Mouse (Mus musculus): ENCODE measurements around the gene Wwp2. TPM values are rescaled to one million over a fixed set of nuclear protein-coding genes. Genes with fewer than 3 reads are reported as not detected.
A peak's percentile ranks its signal among the peaks of the same experiment; 100 is the strongest.

The Wwp2 gene
- polyA plus RNA-seq, 1 experiment, result 59.8 TPM

DNA sequence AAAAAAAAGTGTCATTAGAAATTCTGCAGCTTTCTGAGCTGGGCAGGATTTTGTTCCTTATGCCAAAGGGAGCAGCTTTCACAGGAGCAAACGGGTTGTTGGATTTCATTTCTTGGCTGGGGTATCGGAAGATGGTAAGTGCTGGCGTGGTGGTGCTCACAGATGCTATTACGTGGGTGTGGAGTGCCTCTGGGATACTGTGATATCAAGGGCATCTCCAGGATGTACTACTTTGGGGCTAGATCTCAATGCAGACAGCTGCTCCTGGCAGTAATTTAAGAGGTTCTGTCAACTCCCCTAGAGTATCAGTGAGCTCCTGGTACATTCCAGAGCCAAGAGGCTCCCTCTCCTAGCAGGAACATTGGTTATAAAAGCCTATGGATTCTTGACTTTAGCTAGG is 110.0 kb downstream of the Wwp2 start:
- H3K36me3 ChIP-seq (ENCODE audit: control insufficient read depth, insufficient read depth), result peaks cover 31% of the 10 kb centered on the region
- peak overlapping the region; percentile 52 for H3ac ChIP-seq (ENCODE audit: control insufficient read depth, insufficient read length)
- H3K4me3 ChIP-seq, result peak overlapping the region; percentile 58
- TF ChIP-seq SRF (IDR thresholded peaks at IDR 0.05; ENCODE audit: control insufficient read depth, insufficient read length, low read depth) (no peak), MYOD1 (IDR thresholded peaks at IDR 0.05; ENCODE audit: control insufficient read depth in 1 of 3, insufficient read length in 2 of 3, low read depth in 2 of 3) (peak in 2 of 3 experiments; percentile 70 to 77), TCF12 (IDR thresholded peaks at IDR 0.05; ENCODE audit: insufficient read depth, poor library complexity, severe bottlenecking) (peak; percentile 6), MAX (IDR thresholded peaks at IDR 0.05; ENCODE audit: low read depth) (no peak)
- H3K27me3 ChIP-seq (ENCODE audit: control insufficient read depth, insufficient read depth, insufficient read length), result no peaks in the 10 kb centered on the region
- H3K4me2 ChIP-seq (ENCODE audit: low read depth), result peak overlapping the region; percentile 70
- peaks cover 38% of the 10 kb centered on the region for H3K79me2 ChIP-seq (ENCODE audit: control insufficient read depth, insufficient read depth)

DNA sequence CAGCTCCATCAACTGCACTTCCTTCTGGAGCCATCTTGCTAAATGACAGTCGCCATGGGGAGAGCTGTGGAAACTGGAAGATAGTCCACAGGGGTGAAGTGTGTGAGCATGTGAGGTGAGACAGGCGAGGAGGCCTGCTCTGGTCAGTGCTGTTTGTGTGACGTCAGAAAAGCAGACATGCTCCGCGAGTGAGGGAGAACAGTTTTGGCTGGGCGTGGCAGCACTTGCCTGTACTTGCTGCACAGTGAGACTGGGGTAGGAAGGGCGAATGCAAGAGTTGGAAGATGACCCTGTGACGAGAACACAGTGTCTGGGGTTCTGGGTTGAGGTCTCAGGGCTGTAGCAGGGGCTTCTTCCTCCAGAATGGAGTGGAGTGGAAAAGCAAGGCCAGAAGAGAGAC is 110.7 kb downstream of the Wwp2 start:
- Histone ChIP-seq H3ac (ENCODE audit: control insufficient read depth, insufficient read length) (peak overlapping the region; percentile 52), H3K4me3 (peak overlapping the region; percentile 58), H3K4me2 (ENCODE audit: low read depth) (peak overlapping the region; percentile 70), H3K27me3 (ENCODE audit: control insufficient read depth, insufficient read depth, insufficient read length) (no peaks in the 10 kb centered on the region), H3K36me3 (ENCODE audit: control insufficient read depth, insufficient read depth) (peaks cover 34% of the 10 kb centered on the region), H3K79me2 (ENCODE audit: control insufficient read depth, insufficient read depth) (peaks cover 43% of the 10 kb centered on the region)
- TF ChIP-seq POLR2A (IDR thresholded peaks at IDR 0.05; ENCODE audit: insufficient read length, low read depth) (no peak), POLR2AphosphoS2 (IDR thresholded peaks at IDR 0.05; ENCODE audit: insufficient read length, low read depth) (no peak)

DNA sequence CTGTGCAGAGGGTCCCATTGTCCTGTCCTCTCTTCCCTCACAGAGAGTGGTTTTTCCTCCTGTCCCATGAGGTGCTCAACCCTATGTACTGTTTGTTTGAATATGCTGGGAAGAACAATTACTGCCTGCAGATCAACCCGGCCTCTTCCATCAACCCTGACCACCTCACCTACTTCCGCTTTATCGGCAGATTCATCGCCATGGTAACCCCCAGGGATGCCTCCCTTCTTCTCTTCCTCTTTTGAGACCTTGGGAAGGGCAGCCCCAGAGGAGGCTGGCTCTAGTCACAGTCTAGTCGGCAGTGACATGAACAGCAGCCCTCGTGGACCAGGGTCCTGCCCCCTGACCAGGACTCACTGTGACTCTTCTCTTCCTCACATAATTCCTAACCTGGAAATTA is 116.1 kb downstream of the Wwp2 start:
- Histone ChIP-seq H3K36me3 (ENCODE audit: control insufficient read depth, insufficient read depth) (peaks cover 45% of the 10 kb centered on the region), H3K4me2 (ENCODE audit: low read depth) (no peak overlapping the region), H3K79me2 (ENCODE audit: control insufficient read depth, insufficient read depth) (peaks cover 24% of the 10 kb centered on the region), H3ac (ENCODE audit: control insufficient read depth, insufficient read length) (no peak overlapping the region), H3K4me3 (no peak overlapping the region), H3K27me3 (ENCODE audit: control insufficient read depth, insufficient read depth, insufficient read length) (no peaks in the 10 kb centered on the region)
- TF ChIP-seq POLR2A (IDR thresholded peaks at IDR 0.05; ENCODE audit: insufficient read length, low read depth) (no peak), REST (IDR thresholded peaks at IDR 0.05; ENCODE audit: insufficient read depth, insufficient read length) (no peak), TCF3 (IDR thresholded peaks at IDR 0.05; ENCODE audit: insufficient read length, low read depth) (no peak), MAX (IDR thresholded peaks at IDR 0.05; ENCODE audit: low read depth) (no peak), CEBPB (IDR thresholded peaks at IDR 0.05; ENCODE audit: insufficient read depth, poor library complexity, severe bottlenecking) (no peak), USF1 (IDR thresholded peaks at IDR 0.05; ENCODE audit: low read depth) (no peak), MYOD1 (IDR thresholded peaks at IDR 0.05; ENCODE audit: control insufficient read depth in 1 of 3, insufficient read length in 2 of 3, low read depth in 2 of 3) (no peak), TCF12 (IDR thresholded peaks at IDR 0.05; ENCODE audit: insufficient read depth, poor library complexity, severe bottlenecking) (no peak), POLR2AphosphoS2 (IDR thresholded peaks at IDR 0.05; ENCODE audit: insufficient read length, low read depth) (no peak), SRF (IDR thresholded peaks at IDR 0.05; ENCODE audit: control insufficient read depth, insufficient read length, low read depth) (no peak)

DNA sequence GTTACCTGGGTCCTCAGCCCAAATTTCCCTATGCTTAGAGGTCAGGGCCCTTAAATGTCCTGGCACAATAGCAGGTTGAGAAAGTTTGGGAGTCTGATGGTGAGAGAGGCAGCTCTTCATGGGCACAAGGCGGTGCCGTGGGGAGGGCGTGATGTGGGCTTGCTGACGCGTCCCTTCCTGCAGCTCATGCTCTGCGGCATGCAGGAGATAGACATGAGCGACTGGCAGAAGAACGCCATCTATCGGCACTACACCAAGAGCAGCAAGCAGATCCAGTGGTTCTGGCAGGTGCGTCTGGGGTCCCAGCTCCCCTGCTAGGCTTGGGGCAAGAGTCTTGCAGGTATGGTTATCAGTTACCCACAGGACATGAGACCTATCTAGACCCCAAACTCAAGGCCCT is 119.1 kb downstream of the Wwp2 start:
- Histone ChIP-seq H3K36me3 (ENCODE audit: control insufficient read depth, insufficient read depth) (peaks cover 23% of the 10 kb centered on the region), H3K79me2 (ENCODE audit: control insufficient read depth, insufficient read depth) (peaks cover 5% of the 10 kb centered on the region), H3K4me3 (no peak overlapping the region), H3ac (ENCODE audit: control insufficient read depth, insufficient read length) (no peak overlapping the region), H3K27me3 (ENCODE audit: control insufficient read depth, insufficient read depth, insufficient read length) (no peaks in the 10 kb centered on the region), H3K4me2 (ENCODE audit: low read depth) (no peak overlapping the region)
- no peak for TF ChIP-seq MYOD1 (IDR thresholded peaks at IDR 0.05; ENCODE audit: control insufficient read depth in 1 of 3, insufficient read length in 2 of 3, low read depth in 2 of 3)
- TF ChIP-seq POLR2AphosphoS2 (IDR thresholded peaks at IDR 0.05; ENCODE audit: insufficient read length, low read depth), result peak; percentile 44
- TF ChIP-seq E2F4 (IDR thresholded peaks at IDR 0.05; ENCODE audit: insufficient read depth), result no peak
- TF ChIP-seq POLR2A (IDR thresholded peaks at IDR 0.05; ENCODE audit: insufficient read length, low read depth), result peak; percentile 9

DNA sequence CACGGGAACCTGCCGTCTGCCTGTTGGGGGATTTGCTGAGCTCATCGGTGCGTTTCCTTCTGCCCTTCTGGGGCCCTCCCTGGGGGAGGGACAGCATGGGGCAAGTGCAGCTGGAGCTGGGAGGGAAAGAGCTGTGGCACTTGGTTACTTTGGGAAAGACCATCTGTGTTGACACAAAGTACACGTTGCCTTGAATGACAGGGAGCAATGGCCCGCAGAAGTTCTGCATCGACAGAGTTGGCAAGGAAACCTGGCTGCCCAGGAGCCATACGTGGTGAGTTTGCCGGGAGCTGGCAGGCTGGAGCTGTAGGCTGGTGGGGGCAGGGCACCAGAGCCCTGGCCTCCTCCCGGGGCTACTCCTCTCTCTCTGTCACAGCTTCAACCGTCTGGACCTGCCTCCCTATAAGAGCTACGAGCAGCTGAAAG is 120.4 kb downstream of the Wwp2 start:
- Histone ChIP-seq H3K4me2 (ENCODE audit: low read depth) (no peak overlapping the region), H3K79me2 (ENCODE audit: control insufficient read depth, insufficient read depth) (peaks cover 1% of the 10 kb centered on the region), H3K36me3 (ENCODE audit: control insufficient read depth, insufficient read depth) (peaks cover 12% of the 10 kb centered on the region), H3K4me3 (no peak overlapping the region), H3K27me3 (ENCODE audit: control insufficient read depth, insufficient read depth, insufficient read length) (no peaks in the 10 kb centered on the region), H3ac (ENCODE audit: control insufficient read depth, insufficient read length) (no peak overlapping the region)
- TF ChIP-seq E2F4 (IDR thresholded peaks at IDR 0.05; ENCODE audit: insufficient read depth) (no peak), MYOD1 (IDR thresholded peaks at IDR 0.05; ENCODE audit: control insufficient read depth in 1 of 3, insufficient read length in 2 of 3, low read depth in 2 of 3) (no peak), SRF (IDR thresholded peaks at IDR 0.05; ENCODE audit: control insufficient read depth, insufficient read length, low read depth) (no peak), MAX (IDR thresholded peaks at IDR 0.05; ENCODE audit: low read depth) (no peak), TCF3 (IDR thresholded peaks at IDR 0.05; ENCODE audit: insufficient read length, low read depth) (no peak), MYOG (IDR thresholded peaks at IDR 0.05; ENCODE audit: control insufficient read depth in 1 of 3, insufficient read depth in 1 of 3, insufficient read length in 2 of 3, low read depth in 2 of 3) (no peak), TCF12 (IDR thresholded peaks at IDR 0.05; ENCODE audit: insufficient read depth, poor library complexity, severe bottlenecking) (no peak)

Measured in myocyte (in vitro differentiated cells).